Mouse (Mus musculus) heart, embryonic 13.5 days (tissue): ENCODE data around the gene Tbx10. TPM values are rescaled to one million over a fixed set of nuclear protein-coding genes. Genes with fewer than 3 reads are reported as not detected.

ENCODE experiments used
- ATAC-seq: fragments of 200-750 bp; cut with Nextera tagmentation; 2 replicates; pipeline ENCODE4 v1.8.0; 2017; ENCODE audit warnings: moderate TSS enrichment; ENCODE audit not compliant: insufficient number of reproducible peaks, low FRiP score, low TSS enrichment; ENCODE audit errors: extremely low read depth
- H3K27ac ChIP-seq: fragments of 300-500 bp; sonication (generic); replicated peaks from 2 replicates; pipeline ENCODE4 v1.5.1; 2015; ENCODE audit warnings: moderate library complexity, mild to moderate bottlenecking, inconsistent platforms
- H3K27me3 ChIP-seq: fragments of 300-500 bp; sonication (generic); replicated peaks from 2 replicates; pipeline ENCODE4 v1.6.1; 2015; ENCODE audit warnings: mild to moderate bottlenecking, inconsistent platforms
- H3K36me3 ChIP-seq: fragments of 300-500 bp; sonication (generic); 2 replicates; pipeline ENCODE4 v1.6.1; 2015; ENCODE audit warnings: mild to moderate bottlenecking, inconsistent platforms
- H3K4me1 ChIP-seq: fragments of 300-500 bp; sonication (generic); 2 replicates; pipeline ENCODE4 v1.6.1; 2015; ENCODE audit warnings: inconsistent platforms
- H3K4me2 ChIP-seq: fragments of 300-500 bp; sonication (generic); 2 replicates; pipeline ENCODE4 v1.6.1; 2015; ENCODE audit warnings: inconsistent platforms, mild to moderate bottlenecking, moderate library complexity
- H3K4me3 ChIP-seq: fragments of 300-500 bp; sonication (generic); 2 replicates; pipeline ENCODE4 v1.5.1; 2015; ENCODE audit warnings: moderate library complexity, mild to moderate bottlenecking, inconsistent platforms
- H3K9ac ChIP-seq: fragments of 300-500 bp; sonication (generic); 2 replicates; pipeline ENCODE4 v1.6.1; 2015; ENCODE audit warnings: inconsistent platforms, mild to moderate bottlenecking, moderate library complexity
- H3K9me3 ChIP-seq: fragments of 300-500 bp; sonication (generic); 2 replicates; pipeline ENCODE4 v1.6.1; 2016; ENCODE audit warnings: inconsistent platforms
- WGBS: fragments of 180-500 bp; shearing (Covaris S2); methylation state at CpG from one replicate; pipeline ENCODE4 v1.1.7; 2015; ENCODE audit warnings: mixed read lengths; 5-methylcytosine and 5-hydroxymethylcytosine counted together
- polyA plus RNA-seq: library from polyadenylated mRNA; unstranded; fragments of >200 nt; fragmentation: Nextera tagmentation; extraction: Ambion mirVana; gene quantifications from 2 replicates; pipeline ENCODE4 v1.2.1, GENCODE M21; 2015

The Tbx10 gene
- polyA plus RNA-seq, 1 experiment from 2014 or later, result not detected

DNA sequence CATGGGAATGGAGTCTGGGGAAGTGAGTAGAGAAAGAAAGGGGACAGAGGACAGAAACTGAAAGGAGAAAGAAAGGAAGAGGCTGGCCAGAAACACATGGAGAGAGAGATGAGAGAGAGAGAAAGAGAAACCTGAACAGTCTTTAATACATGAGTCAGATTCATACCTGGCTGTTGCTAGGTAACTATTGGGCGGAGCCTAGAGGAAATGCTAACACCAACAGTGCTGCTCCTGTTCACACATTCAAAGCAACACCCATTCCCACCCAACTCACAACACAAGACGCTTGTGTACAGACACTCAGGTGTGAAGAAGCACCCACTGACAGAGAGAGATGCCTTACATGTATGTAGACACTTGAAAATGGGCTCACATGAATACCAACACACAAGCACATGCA, 16.7 kb upstream of the Tbx10 start:
- no peak for ATAC-seq
- Histone ChIP-seq H3K27ac (no peak overlapping the region), H3K4me3 (no peak overlapping the region), H3K9me3 (no peaks in the 10 kb centered on the region), H3K27me3 (peaks cover 9% of the 10 kb centered on the region), H3K4me2 (no peak overlapping the region), H3K4me1 (0 out of 2 replicates have a peak, but pooled peaks cover 2% of the 10 kb centered on the region), H3K9ac (no peak overlapping the region), H3K36me3 (no peaks in the 10 kb centered on the region)
- 55% methylated on average over 2 of the region's 2 CpGs for WGBS

- no peak overlapping the region for H3K4me2 ChIP-seq
- H3K4me1 ChIP-seq, result peaks cover 18% of the 10 kb centered on the region
- no peaks in the 10 kb centered on the region for H3K36me3 ChIP-seq
- no peak overlapping the region for H3K27ac ChIP-seq
- H3K9ac ChIP-seq, result no peak overlapping the region
- H3K9me3 ChIP-seq, result no peaks in the 10 kb centered on the region
- WGBS, result 12% methylated on average over 4 of the region's 4 CpGs
- H3K27me3 ChIP-seq, result peaks cover 11% of the 10 kb centered on the region
- no peak for ATAC-seq
- no peak overlapping the region for H3K4me3 ChIP-seq
Measured at GRCm38 (mm10) chr19:3980309-3980708, 12.2 kb upstream of the Tbx10 start.

- no peaks in the 10 kb centered on the region for H3K9me3 ChIP-seq
- 63% methylated on average over 9 of the region's 9 CpGs for WGBS
- H3K4me1 ChIP-seq, result peaks cover 25% of the 10 kb centered on the region
- no peak overlapping the region for H3K9ac ChIP-seq
- no peak overlapping the region for H3K4me2 ChIP-seq
- H3K27ac ChIP-seq, result no peak overlapping the region
- peaks cover 7% of the 10 kb centered on the region for H3K27me3 ChIP-seq
- no peak overlapping the region for H3K4me3 ChIP-seq
- H3K36me3 ChIP-seq, result no peaks in the 10 kb centered on the region
- no peak for ATAC-seq
Measured at GRCm38 (mm10) chr19:3980917-3981316, 11.6 kb upstream of the Tbx10 start.

DNA sequence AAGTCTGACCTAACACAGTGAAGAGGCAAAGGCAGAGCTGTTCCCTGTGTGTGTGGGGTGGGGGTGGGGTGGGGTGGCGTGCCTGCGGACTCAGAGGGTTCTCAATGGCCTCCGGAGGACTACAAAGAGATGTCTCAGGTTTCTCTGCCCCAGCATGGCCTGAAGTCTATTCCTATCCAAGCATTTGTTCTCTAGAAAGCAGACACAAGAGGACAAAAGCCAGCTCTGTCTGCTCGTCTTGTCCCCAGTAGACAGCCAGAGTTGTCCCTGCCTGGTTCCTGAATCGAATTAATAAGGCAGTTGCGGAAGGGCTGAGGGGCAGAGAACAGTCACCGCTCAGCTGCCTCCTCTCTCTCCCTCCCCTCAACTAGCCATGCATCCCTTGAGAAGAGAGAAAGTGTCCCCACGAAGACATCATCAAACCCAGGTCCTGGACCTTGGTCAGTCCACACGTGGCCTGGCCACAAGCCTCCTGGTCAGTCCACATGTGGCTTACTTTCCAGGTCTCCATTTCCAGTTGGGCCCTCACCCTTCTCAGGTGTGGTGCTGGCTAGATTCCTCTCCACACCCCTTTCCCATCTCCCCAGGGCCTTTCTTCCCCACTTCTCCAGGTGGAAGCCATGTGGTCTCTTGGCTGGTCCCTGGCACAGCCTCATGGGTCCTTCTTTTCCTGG, 8.9 kb upstream of the Tbx10 start:
- no peak overlapping the region for H3K9ac ChIP-seq
- H3K4me1 ChIP-seq, result peaks cover 42% of the 10 kb centered on the region
- no peak overlapping the region for H3K27ac ChIP-seq
- WGBS, result 44% methylated on average over 9 of the region's 9 CpGs
- peaks cover 7% of the 10 kb centered on the region for H3K27me3 ChIP-seq
- H3K9me3 ChIP-seq, result no peaks in the 10 kb centered on the region
- no peak overlapping the region for H3K4me2 ChIP-seq
- H3K4me3 ChIP-seq, result no peak overlapping the region
- peaks cover 1% of the 10 kb centered on the region; the same call in 1 of the 2 replicates for H3K36me3 ChIP-seq
- no peak for ATAC-seq

DNA sequence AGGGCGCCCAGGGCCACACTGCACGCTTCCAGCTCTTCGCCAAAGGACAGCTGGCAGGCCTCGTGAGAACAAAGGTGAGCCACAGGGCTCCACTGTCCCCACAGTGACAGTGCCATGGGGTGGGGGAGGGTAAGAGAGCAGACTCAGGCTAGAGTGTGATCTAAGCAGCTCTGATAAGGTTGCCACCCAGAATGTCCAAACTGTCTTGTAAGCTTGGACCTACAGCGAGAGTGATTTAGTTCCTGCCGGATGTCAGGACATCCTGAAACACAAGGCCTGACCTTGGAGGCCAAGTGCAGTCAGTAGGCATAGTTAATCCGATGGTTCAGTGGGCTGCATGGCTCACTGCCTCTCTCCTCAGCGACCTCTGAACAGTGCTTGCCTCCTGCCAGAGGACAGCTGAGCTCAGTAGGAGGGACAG, 7.3 kb upstream of the Tbx10 start:
- peaks cover 7% of the 10 kb centered on the region; the same call in 1 of the 2 replicates for H3K27me3 ChIP-seq
- no peak overlapping the region for H3K4me2 ChIP-seq
- H3K9ac ChIP-seq, result peak overlapping the region; percentile 3; the same call in 1 of the 2 replicates
- ATAC-seq, result 0 out of 2 replicates have a peak, but pooled peaks have one; percentile 8
- peaks cover 4% of the 10 kb centered on the region; the same call in 1 of the 2 replicates for H3K36me3 ChIP-seq
- WGBS, result 26% methylated on average over 8 of the region's 8 CpGs
- peak overlapping the region; percentile 60 for H3K27ac ChIP-seq
- H3K4me3 ChIP-seq, result no peak overlapping the region
- H3K9me3 ChIP-seq, result 0 out of 2 replicates have a peak, but pooled peaks cover 3% of the 10 kb centered on the region
- H3K4me1 ChIP-seq, result peaks cover 40% of the 10 kb centered on the region

- 7% methylated on average over 8 of the region's 8 CpGs for WGBS
- Histone ChIP-seq H3K4me3 (peak within 1 kb of the TSS; percentile 14; the same call in 1 of the 2 replicates), H3K9ac (peak within 1 kb of the TSS; percentile 74)
Measured at GRCm38 (mm10) chr19:3986334-3986733, 6.2 kb upstream of the Tbx10 start, which contains the start of gene Acy3. Acy3 (plus strand) TSS chr19:3986570.

GRCm38 (mm10) chr19:3988066-3988465, 4.5 kb upstream of the Tbx10 start:
- H3K36me3 ChIP-seq, result peaks cover 4% of the 10 kb centered on the region; the same call in 1 of the 2 replicates

More at GRCm38 (mm10) chr19:3986334-3986733, 6.2 kb upstream of the Tbx10 start, which contains the start of gene Acy3:
- peak; percentile 50; the same call in 1 of the 2 replicates for ATAC-seq
- H3K9me3 ChIP-seq, result 0 out of 2 replicates have a peak, but pooled peaks cover 3% of the 10 kb centered on the region
- H3K4me2 ChIP-seq, result peak within 1 kb of the TSS; percentile 53
- H3K27ac ChIP-seq, result peak within 1 kb of the TSS; percentile 60
- peaks cover 40% of the 10 kb centered on the region for H3K4me1 ChIP-seq
- H3K27me3 ChIP-seq, result 0 out of 2 replicates have a peak, but pooled peaks cover 1% of the 10 kb centered on the region
- H3K36me3 ChIP-seq, result peaks cover 4% of the 10 kb centered on the region; the same call in 1 of the 2 replicates

DNA sequence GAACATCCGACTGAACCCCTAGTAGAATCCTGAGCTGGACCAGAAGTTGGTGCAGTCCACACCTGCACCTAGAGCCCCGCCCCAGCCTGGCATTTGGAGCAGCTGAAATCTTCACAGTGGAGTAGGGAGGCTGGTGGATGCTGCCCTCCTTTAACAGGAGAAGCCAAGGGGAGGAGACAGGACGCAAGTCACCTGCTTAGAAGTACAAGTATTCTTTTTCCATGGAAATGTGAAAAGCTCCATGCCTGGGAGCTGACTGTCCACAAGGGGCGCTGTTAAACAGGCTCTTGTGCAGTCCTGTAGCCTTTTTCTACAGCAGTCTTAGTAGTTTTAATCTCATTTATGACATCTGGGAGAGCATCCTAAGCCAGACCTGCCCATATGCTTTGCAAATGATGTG, 3.8 kb upstream of the Tbx10 start:
- WGBS, result 87% methylated on average over 4 of the region's 4 CpGs
- Histone ChIP-seq H3K4me3 (no peak overlapping the region), H3K27ac (no peak overlapping the region), H3K36me3 (peaks cover 4% of the 10 kb centered on the region; the same call in 1 of the 2 replicates), H3K4me2 (no peak overlapping the region), H3K9me3 (0 out of 2 replicates have a peak, but pooled peaks cover 3% of the 10 kb centered on the region), H3K4me1 (peaks cover 31% of the 10 kb centered on the region), H3K9ac (no peak overlapping the region), H3K27me3 (no peaks in the 10 kb centered on the region; the same call in 1 of the 2 replicates)
- ATAC-seq, result no peak

More at GRCm38 (mm10) chr19:3988066-3988465, 4.5 kb upstream of the Tbx10 start:
- 80% methylated on average over 14 of the region's 14 CpGs for WGBS
- H3K9ac ChIP-seq, result no peak overlapping the region
- no peak overlapping the region for H3K4me3 ChIP-seq
- H3K27me3 ChIP-seq, result no peaks in the 10 kb centered on the region
- no peak overlapping the region for H3K27ac ChIP-seq
- 0 out of 2 replicates have a peak, but pooled peaks cover 3% of the 10 kb centered on the region for H3K9me3 ChIP-seq
- no peak for ATAC-seq
- H3K4me1 ChIP-seq, result peaks cover 37% of the 10 kb centered on the region
- H3K4me2 ChIP-seq, result no peak overlapping the region

- H3K4me2 ChIP-seq, result no peak overlapping the region
- H3K36me3 ChIP-seq, result peaks cover 4% of the 10 kb centered on the region; the same call in 1 of the 2 replicates
- no peak overlapping the region for H3K27ac ChIP-seq
- H3K4me1 ChIP-seq, result peaks cover 19% of the 10 kb centered on the region
- 44% methylated on average over 6 of the region's 6 CpGs for WGBS
- H3K27me3 ChIP-seq, result no peaks in the 10 kb centered on the region; the same call in 1 of the 2 replicates
- no peak for ATAC-seq
- 0 out of 2 replicates have a peak, but pooled peaks cover 3% of the 10 kb centered on the region for H3K9me3 ChIP-seq
- no peak overlapping the region for H3K4me3 ChIP-seq
- H3K9ac ChIP-seq, result no peak overlapping the region
Measured at GRCm38 (mm10) chr19:3990804-3991203, 1.7 kb upstream of the Tbx10 start.

DNA sequence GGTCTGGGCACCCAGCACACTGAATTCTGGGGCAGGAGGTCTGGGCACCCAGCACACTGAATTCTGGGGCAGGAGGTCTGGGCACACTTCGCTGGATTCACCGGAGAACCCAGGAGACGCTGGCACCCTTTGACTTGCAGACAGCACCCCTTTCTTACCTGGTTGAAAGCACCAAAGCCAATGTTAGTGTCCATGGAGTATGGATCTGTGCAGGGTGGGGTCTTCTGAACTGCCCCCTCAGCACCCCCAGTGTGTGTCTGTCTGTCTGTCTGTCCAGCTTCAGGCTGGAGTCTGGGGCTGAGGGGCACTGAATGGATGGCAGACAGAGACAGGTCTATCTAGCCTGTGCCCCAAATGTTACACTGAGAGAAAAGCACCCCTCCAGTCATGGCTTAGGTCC, 990 bp upstream of the Tbx10 start:
- peaks cover 4% of the 10 kb centered on the region; the same call in 1 of the 2 replicates for H3K36me3 ChIP-seq
- no peak overlapping the region for H3K27ac ChIP-seq
- no peak overlapping the region for H3K9ac ChIP-seq
- 82% methylated on average over 3 of the region's 3 CpGs for WGBS
- no peak for ATAC-seq
- H3K27me3 ChIP-seq, result peaks cover 3% of the 10 kb centered on the region; the same call in 1 of the 2 replicates
- H3K9me3 ChIP-seq, result 0 out of 2 replicates have a peak, but pooled peaks cover 3% of the 10 kb centered on the region
- no peak overlapping the region for H3K4me2 ChIP-seq
- H3K4me1 ChIP-seq, result peaks cover 11% of the 10 kb centered on the region
- H3K4me3 ChIP-seq, result no peak overlapping the region

DNA sequence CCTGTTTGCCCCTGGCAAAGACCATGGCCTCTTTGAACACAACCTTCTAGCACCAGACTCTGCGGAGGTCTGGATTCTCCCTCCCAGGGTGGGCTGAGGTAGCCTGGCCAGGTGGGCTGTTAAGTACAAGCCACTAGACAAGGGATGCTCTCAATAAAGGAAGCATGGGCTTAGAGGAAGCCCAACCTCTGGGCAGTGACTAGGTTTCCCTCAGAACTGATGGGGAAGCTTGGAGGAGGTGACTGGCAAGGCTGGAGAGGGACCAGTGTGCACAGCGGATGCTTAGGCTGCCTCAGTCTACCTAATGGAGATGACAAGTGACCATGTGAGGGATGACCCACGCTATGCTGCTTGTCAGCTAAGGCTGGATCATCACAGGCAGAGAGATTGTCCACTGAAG, 586 bp upstream of the Tbx10 start:
- no peak for ATAC-seq
- H3K27me3 ChIP-seq, result peaks cover 4% of the 10 kb centered on the region; the same call in 1 of the 2 replicates
- WGBS, result 83% methylated on average over 3 of the region's 3 CpGs

More for the DNA sequence above, 586 bp upstream of the Tbx10 start:
- Histone ChIP-seq H3K4me1 (peaks cover 7% of the 10 kb centered on the region), H3K4me2 (no peak overlapping the region), H3K9me3 (0 out of 2 replicates have a peak, but pooled peaks cover 3% of the 10 kb centered on the region), H3K27ac (no peak overlapping the region), H3K9ac (no peak overlapping the region), H3K4me3 (no peak overlapping the region), H3K36me3 (peaks cover 4% of the 10 kb centered on the region; the same call in 1 of the 2 replicates)
